Mouse (Mus musculus) bone marrow macrophage, adult 2 months (primary cell): ENCODE measurements around the gene Hnrnpul2. TPM values are rescaled to one million over a fixed set of nuclear protein-coding genes. Genes with fewer than 3 reads are reported as not detected.
A peak's percentile ranks its signal among the peaks of the same experiment; 100 is the strongest.
"Not testable (repeated sequence)": the region's sequence is repeated elsewhere in the genome, so short reads cannot be mapped to it uniquely, and the experiment has no call there.

Experiments used
- H3K27ac ChIP-seq: 2 replicates; pipeline ENCODE4 v1.5.1; 2012; ENCODE audit warnings: low read depth, low read length; ENCODE audit not compliant: insufficient read depth
- H3K4me1 ChIP-seq: 2 replicates; pipeline ENCODE4 v1.6.1; 2012; ENCODE audit warnings: low read length; ENCODE audit not compliant: control insufficient read depth, insufficient read depth
- H3K4me3 ChIP-seq: 2 replicates; pipeline ENCODE4 v1.5.1; 2012; ENCODE audit warnings: mild to moderate bottlenecking, low read length, moderate library complexity; ENCODE audit not compliant: insufficient read depth
- CTCF ChIP-seq: IDR thresholded peaks from 2 replicates; pipeline ENCODE4 v1.5.1; 2012; ENCODE audit warnings: low read depth, mild to moderate bottlenecking, low read length, moderate library complexity
- POLR2A ChIP-seq: IDR thresholded peaks from 2 replicates; pipeline ENCODE4 v1.6.1; 2012; ENCODE audit warnings: mild to moderate bottlenecking, low read depth, low read length, borderline replicate concordance
- polyA plus RNA-seq: library from polyadenylated mRNA; stranded (reverse); fragments of >200 nt; gene quantifications from 2 replicates; pipeline ENCODE4 v1.2.4, GENCODE M21; 2012; ENCODE audit not compliant: missing spikeins, insufficient read depth, insufficient read length

Gene Hnrnpul2
- polyA plus RNA-seq, 1 experiment = 102 TPM

DNA sequence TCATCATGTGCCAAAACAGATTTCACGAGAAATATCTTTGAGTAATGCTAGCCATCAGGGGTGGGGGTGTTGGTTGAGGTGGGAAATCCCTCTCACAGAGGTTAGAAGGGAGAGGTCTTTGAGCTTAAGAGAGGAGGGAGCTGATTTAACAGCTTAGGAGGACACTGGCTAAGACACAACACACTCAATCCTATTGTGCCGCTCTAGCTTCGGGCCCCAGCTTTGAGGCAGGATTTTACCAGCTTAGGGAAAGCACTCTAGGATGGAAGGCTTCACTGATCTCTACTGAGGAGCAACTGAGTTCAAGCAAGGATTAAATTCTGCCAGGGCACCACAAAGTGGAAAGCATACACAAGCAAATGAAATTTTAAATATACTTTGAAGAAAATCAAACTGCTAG, 2.8 kb upstream of the Hnrnpul2 start:
- peaks cover 13% of the 10 kb centered on the region for H3K4me1 ChIP-seq
- TF ChIP-seq CTCF (no peak), POLR2A (no peak)
- no peak overlapping the region for H3K4me3 ChIP-seq
- H3K27ac ChIP-seq = no peak overlapping the region

- TF ChIP-seq CTCF (no peak), POLR2A (no peak)
- Histone ChIP-seq H3K4me1 (peaks cover 15% of the 10 kb centered on the region), H3K4me3 (peak overlapping the region; percentile 75)
These were observed 1.5 kb upstream of the Hnrnpul2 start for GRCm38 (mm10) chr19:8818301-8818798.

GRCm38 (mm10) chr19:8818801-8819595, 812 bp upstream of the Hnrnpul2 start, which contains the start of gene Ttc9c:
Gene Ttc9c, minus strand, starts transcription at chr19:8819333.
- no peak for TF ChIP-seq POLR2A
- no peak for TF ChIP-seq CTCF
- peak within 1 kb of the TSS; percentile 96 for H3K27ac ChIP-seq
- H3K4me3 ChIP-seq = peak within 1 kb of the TSS; percentile 83
- H3K4me1 ChIP-seq = peaks cover 15% of the 10 kb centered on the region

More at GRCm38 (mm10) chr19:8818301-8818798, 1.5 kb upstream of the Hnrnpul2 start:
- peak overlapping the region; percentile 90 for H3K27ac ChIP-seq

- Histone ChIP-seq H3K27ac (peak overlapping the region; percentile 96), H3K4me1 (peaks cover 21% of the 10 kb centered on the region), H3K4me3 (peak overlapping the region; percentile 83)
- TF ChIP-seq POLR2A = no peak
- no peak for TF ChIP-seq CTCF
These were observed 680 bp downstream of the Hnrnpul2 start for GRCm38 (mm10) chr19:8820424-8820956.

DNA sequence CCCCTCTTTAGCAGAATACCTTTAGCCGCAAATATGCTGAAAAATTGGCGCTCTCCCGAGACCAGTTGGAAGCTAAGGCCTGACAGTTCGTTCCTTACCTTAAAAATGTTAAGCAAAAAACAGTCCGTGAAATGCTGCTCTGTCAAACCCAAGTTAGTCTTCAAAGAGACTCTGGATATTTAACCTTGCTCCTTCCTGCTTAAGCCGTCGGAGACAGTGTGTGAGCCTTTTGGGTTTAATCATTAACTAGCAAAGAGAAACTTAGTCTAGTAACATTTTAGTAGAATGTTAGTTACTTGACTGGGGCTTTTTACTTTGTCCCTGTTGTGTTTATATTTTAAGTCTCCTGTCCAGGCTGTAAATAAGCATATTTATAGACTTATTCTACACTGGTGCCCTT, 1.3 kb downstream of the Hnrnpul2 start:
- Histone ChIP-seq H3K4me3 (peak overlapping the region; percentile 83), H3K27ac (peak overlapping the region; percentile 96; the same call in 1 of the 2 replicates)
- TF ChIP-seq CTCF (no peak), POLR2A (no peak)

DNA sequence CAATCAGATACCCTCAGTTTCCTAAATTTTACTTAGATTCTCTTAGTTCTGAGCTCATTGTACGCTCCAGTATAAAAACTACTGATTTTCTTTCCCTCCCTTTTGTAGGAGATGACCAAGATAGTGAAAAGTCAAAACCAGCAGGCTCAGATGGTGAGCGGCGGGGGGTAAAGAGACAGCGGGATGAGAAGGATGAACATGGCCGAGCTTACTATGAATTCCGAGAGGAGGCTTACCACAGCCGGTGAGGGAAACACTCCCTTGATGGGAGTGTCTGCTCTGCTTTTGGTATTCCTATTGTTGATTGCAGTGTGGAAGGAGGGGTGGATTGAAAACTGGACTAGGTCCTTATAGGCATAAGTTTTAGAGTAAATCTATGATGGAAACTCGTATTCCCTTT, 2.9 kb downstream of the Hnrnpul2 start:
- no peak for TF ChIP-seq CTCF
- TF ChIP-seq POLR2A = no peak
- no peak overlapping the region for H3K27ac ChIP-seq
- H3K4me3 ChIP-seq = no peak overlapping the region
- H3K4me1 ChIP-seq = peaks cover 12% of the 10 kb centered on the region

More for the DNA sequence above, 1.3 kb downstream of the Hnrnpul2 start:
- H3K4me1 ChIP-seq = peaks cover 19% of the 10 kb centered on the region

DNA sequence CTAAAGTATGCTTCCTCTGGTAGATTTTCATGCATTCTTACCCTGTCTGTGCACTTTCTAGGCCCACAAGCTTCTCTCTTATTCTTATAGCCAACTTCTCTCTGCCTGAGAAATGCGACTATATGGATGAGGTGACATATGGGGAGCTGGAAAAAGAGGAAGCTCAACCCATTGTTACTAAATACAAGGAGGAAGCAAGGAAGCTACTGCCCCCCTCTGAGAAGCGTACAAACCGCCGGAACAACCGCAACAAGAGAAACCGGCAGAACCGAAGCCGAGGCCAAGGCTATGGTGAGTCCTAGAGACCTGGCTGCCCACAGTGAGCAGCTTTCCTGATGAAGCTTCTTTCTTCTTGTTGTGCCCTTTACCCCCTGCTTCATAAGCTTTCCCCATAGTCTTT, 9.8 kb downstream of the Hnrnpul2 start, which contains the start of gene AC129217.1:
Gene AC129217.1 (plus strand): TSS at position 114 of the 400 bp plus-strand sequence.
- Histone ChIP-seq H3K27ac (peak within 1 kb of the TSS; percentile 65), H3K4me1 (peaks cover 38% of the 10 kb centered on the region), H3K4me3 (peak within 1 kb of the TSS; percentile 14)
- TF ChIP-seq POLR2A (no peak), CTCF (no peak)

GRCm38 (mm10) chr19:8830664-8831063, 10.9 kb downstream of the Hnrnpul2 start:
- no peak for TF ChIP-seq CTCF
- Histone ChIP-seq H3K4me1 (peaks cover 33% of the 10 kb centered on the region), H3K27ac (no peak overlapping the region), H3K4me3 (no peak overlapping the region)

DNA sequence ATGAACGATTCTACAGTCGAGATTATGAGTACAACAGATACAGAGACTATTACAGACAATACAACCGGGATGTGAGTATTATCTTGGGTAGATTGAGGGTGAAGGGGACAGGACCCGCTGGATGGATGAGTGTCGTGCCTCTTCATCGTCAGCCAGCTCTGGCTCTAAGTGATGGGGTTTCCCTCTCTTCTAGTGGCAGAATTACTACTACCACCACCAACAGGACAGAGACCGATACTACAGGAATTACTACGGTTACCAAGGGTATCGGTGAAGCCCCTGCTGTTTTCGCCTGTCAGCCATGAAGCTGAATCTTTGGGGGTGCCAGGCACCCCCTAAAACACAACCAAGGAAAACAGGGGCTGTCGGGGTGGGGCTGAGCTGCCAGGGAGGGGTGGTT, 11.5 kb downstream of the Hnrnpul2 start:
- Histone ChIP-seq H3K27ac (no peak overlapping the region), H3K4me3 (no peak overlapping the region), H3K4me1 (peaks cover 33% of the 10 kb centered on the region)
- TF ChIP-seq CTCF = no peak
- TF ChIP-seq POLR2A = no peak

DNA sequence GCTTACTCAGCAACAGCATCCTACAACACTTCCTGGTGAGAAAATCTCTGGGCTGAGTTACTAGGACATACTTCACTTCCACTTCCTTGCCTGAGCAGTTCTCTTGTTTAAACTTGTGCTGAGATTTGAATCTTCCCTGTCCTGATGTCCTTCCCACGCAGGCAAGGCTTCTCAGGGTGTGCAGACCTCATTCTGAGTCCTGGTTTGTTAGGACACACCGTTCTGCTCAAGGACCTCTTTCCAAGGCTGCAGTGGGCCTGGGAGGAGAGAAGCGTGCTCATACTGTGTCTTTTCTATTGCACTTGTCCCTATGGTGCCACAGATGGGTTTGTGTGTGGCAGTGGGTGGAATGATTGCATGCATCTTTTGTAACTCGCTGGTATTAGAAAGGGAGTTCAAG, 13.2 kb downstream of the Hnrnpul2 start:
- TF ChIP-seq CTCF (no peak), POLR2A (no peak)
- peaks cover 38% of the 10 kb centered on the region for H3K4me1 ChIP-seq
- H3K4me3 ChIP-seq = no peak overlapping the region
- H3K27ac ChIP-seq = 0 out of 2 replicates have a peak overlapping the region, but pooled peaks have one; percentile 3

- peaks cover 32% of the 10 kb centered on the region for H3K4me1 ChIP-seq
- H3K27ac ChIP-seq, H3K4me3 ChIP-seq: not testable (repeated sequence)
These were observed 16.5 kb downstream of the Hnrnpul2 start for GRCm38 (mm10) chr19:8836327-8836726.
